ENCODE assay signal across 25 mouse cellular contexts in genomic region chr2:102195494-102195893, GRCm38 (mm10). TPM values are rescaled to one million over a fixed set of nuclear protein-coding genes. Genes with fewer than 3 reads are reported as not detected.
A peak's percentile ranks its signal among the peaks of the same experiment; 100 is the strongest.
DNase-seq lines count a peak whose midpoint lies in the region; ATAC-seq lines count a peak whose summit lies in the region.
"Had no signal": no experiment of that assay in that cellular context is flagged by ENCODE, and none has a peak within 500 bp of the region (broad histone marks: within the 10 kb centered on the region; RNA-seq: fewer than 3 reads in every experiment).

No protein-coding gene starts in this region.

- no peaks in the 10 kb centered on the region for H3K27me3 ChIP-seq in splenic B cell, adult 2 months (ENCODE audit: control insufficient read depth, insufficient read depth, low read length, poor library complexity, severe bottlenecking)
- H3K27me3 ChIP-seq: embryonic facial prominence, embryonic 12.5 days; embryonic facial prominence, embryonic 15.5 days; forebrain, embryonic 15.5 days; heart, embryonic 15.5 days had no signal

- no peaks in the 10 kb centered on the region for H3K36me3 ChIP-seq in splenic B cell, adult 2 months (ENCODE audit: control insufficient read depth, insufficient read depth, low read length, poor library complexity, severe bottlenecking)
- H3K36me3 ChIP-seq: embryonic facial prominence, embryonic 12.5 days; embryonic facial prominence, embryonic 15.5 days; forebrain, embryonic 15.5 days; heart, embryonic 15.5 days had no signal

- peak; percentile 42 to 43 for DNase-seq in spleen, postnatal 36 days (ENCODE audit: low spot score in 2 of 2)
- no peak for DNase-seq in spleen, postnatal 14 days (ENCODE audit: low spot score in 2 of 2)
- DNase-seq in splenic B cell, adult 2 months (ENCODE audit: low read depth, low spot score) = peak; percentile 54
- DNase-seq in kidney, postnatal 14 days = no peak
- no peak for DNase-seq in left cerebral cortex, adult 9 months (ENCODE audit: low spot score in 2 of 2)
- no peak for DNase-seq in frontal cortex, adult 2 months (ENCODE audit: extremely low spot score in 1 of 2, low spot score in 1 of 2)
- DNase-seq: adrenal gland, postnatal 10 days; adrenal gland, postnatal 36 days; cerebellum, adult 18-20 months; cerebellum, adult 9-10 months; cerebellum, postnatal 14 days; gastrocnemius, postnatal 10 days; gastrocnemius, postnatal 36 days; heart, adult 11 months; heart, postnatal 10 days; heart, postnatal 36 days had no signal

- peak; percentile 74 for ATAC-seq in granulocyte monocyte progenitor cell, adult 5-6 weeks (replicated peaks; ENCODE audit: poor library complexity, severe bottlenecking)
- ATAC-seq in megakaryocyte progenitor cell, adult 5-6 weeks (replicated peaks; ENCODE audit: poor library complexity) = peak; percentile 59
- ATAC-seq: CD4-positive, CD25-positive, alpha-beta regulatory T cell, adult 4 months; forebrain, embryonic 15.5 days; hindbrain, postnatal 0 days; inflammation-experienced regulatory T-cells, adult 6 months had no signal

RNA-seq across cellular contexts. Expression of gene Ldlrad3, which starts 9.3 kb away (rescaled TPM):
- 21.6 and 25.7 TPM in 2 replicates for total RNA-seq in granulocyte monocyte progenitor cell, adult 5-6 weeks (2014; fragmentation: Nextera tagmentation)
- 30.3 and 30.6 TPM in 2 replicates for total RNA-seq in granulocyte monocyte progenitor cell, adult 5-6 weeks (2017)
- total RNA-seq in megakaryocyte progenitor cell, adult 5-6 weeks (2015) = 26.4 and 27.0 TPM in 2 replicates
- total RNA-seq in megakaryocyte progenitor cell, adult 5-6 weeks (2017) = 20.7 and 21.0 TPM in 2 replicates
- polyA plus RNA-seq in frontal cortex, adult 2 months (2012; rRNA removed) = 11.0 and 12.1 TPM in 2 replicates

Comparison
In these comparisons a context has a peak if more than half of its experiments do, and no peak if none do; other contexts are left out.
1. DNase-seq: peak in spleen, postnatal 36 days (2 of 2) and splenic B cell, adult 2 months (single experiment); none in spleen, postnatal 14 days (0 of 2), kidney, postnatal 14 days (single experiment), left cerebral cortex, adult 9 months (0 of 2) and frontal cortex, adult 2 months (0 of 2).